Mouse (Mus musculus): ENCODE data around the gene Apopt1.

Apopt1 gene

GRCm38 (mm10) chr12:111777919-111778318 is 64.9 kb downstream of the Apopt1 start:
- DNase-seq, result no peak

- no peak for DNase-seq
These were observed 66.5 kb downstream of the Apopt1 start for GRCm38 (mm10) chr12:111779544-111779943.

- DNase-seq, result no peak
These were observed 72.1 kb downstream of the Apopt1 start for GRCm38 (mm10) chr12:111785174-111785573.

- no peak for DNase-seq
These were observed 74.0 kb downstream of the Apopt1 start for GRCm38 (mm10) chr12:111787015-111787414.

- DNase-seq, result peak; percentile 54 to 75
These were observed 77.0 kb downstream of the Apopt1 start for GRCm38 (mm10) chr12:111790090-111790489.

- DNase-seq, result no peak
These were observed 77.6 kb downstream of the Apopt1 start for GRCm38 (mm10) chr12:111790631-111791030.

GRCm38 (mm10) chr12:111791474-111792104 is 78.5 kb downstream of the Apopt1 start:
- no peak for DNase-seq

- peak; percentile 78 to 91 for DNase-seq
These were observed 81.0 kb downstream of the Apopt1 start for GRCm38 (mm10) chr12:111794102-111794501.

GRCm38 (mm10) chr12:111794526-111795179 is 81.6 kb downstream of the Apopt1 start:
- DNase-seq, result no peak

GRCm38 (mm10) chr12:111795180-111795895 is 82.3 kb downstream of the Apopt1 start:
- DNase-seq, result peak; percentile 65 to 85

GRCm38 (mm10) chr12:111797251-111797650 is 84.2 kb downstream of the Apopt1 start:
- no peak for DNase-seq

GRCm38 (mm10) chr12:111798493-111798892 is 85.4 kb downstream of the Apopt1 start:
- DNase-seq, result no peak

- DNase-seq, result peak; percentile 40 to 67
These were observed 87.6 kb downstream of the Apopt1 start for GRCm38 (mm10) chr12:111800459-111801183.

- DNase-seq, result no peak
These were observed 90.5 kb downstream of the Apopt1 start for GRCm38 (mm10) chr12:111803538-111803937.
